Mouse (Mus musculus) spleen, postnatal 14 days (tissue): ENCODE data around the gene Spin2d.
"Not testable (repeated sequence)": the region's sequence is repeated elsewhere in the genome, so short reads cannot be mapped to it uniquely, and the experiment has no call there.

ENCODE experiments used
- DNase-seq, 2 experiments: peaks; one replicate each; pipeline ENCODE4 v3.0.0; 2021 to 2022; ENCODE audit warnings: low spot score in 2 of 2

The Spin2d gene

DNA sequence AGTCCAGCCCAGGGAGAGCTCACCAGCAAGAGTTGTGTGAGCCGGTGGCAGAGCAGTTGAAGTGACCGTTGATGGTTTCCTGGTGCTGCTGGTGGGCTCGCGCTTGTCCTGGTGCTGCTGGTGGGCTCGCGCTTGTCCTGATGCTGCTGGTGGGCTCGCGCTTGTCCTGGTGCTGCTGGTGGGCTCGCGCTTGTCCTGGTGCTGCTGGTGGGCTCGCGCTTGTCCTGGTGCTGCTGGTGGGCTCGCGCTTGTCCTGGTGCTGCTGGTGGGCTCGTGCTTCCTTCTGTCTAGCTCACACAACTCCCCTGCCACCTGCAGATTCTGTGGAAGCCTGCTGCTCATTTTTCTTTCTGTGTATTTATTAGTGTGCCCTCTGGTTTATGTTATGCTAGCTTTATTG, at the start of gene Spin2d:
Spin2d (minus strand) TSS at position 101 of the 400 bp plus-strand sequence.
- not testable (repeated sequence) for DNase-seq

DNA sequence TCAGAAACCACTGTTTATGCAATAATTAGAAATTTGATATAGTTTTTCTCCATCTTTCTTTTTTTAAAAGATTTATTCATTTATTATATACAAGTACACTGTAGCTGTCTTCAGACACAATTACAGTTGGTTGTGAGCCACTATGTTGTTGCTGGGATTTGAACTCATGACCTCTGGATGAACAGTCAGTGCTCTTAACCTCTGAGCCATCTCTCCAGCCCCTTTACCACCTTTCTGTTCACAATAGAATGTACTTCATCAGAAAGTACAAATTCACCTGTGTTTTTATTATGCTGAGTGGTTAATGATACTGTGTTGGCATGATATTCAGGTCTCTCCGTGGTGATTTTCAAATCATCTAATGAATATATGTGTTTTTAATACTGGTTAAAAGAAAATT, 48.6 kb upstream of the Spin2d start:
- no peak for DNase-seq

DNA sequence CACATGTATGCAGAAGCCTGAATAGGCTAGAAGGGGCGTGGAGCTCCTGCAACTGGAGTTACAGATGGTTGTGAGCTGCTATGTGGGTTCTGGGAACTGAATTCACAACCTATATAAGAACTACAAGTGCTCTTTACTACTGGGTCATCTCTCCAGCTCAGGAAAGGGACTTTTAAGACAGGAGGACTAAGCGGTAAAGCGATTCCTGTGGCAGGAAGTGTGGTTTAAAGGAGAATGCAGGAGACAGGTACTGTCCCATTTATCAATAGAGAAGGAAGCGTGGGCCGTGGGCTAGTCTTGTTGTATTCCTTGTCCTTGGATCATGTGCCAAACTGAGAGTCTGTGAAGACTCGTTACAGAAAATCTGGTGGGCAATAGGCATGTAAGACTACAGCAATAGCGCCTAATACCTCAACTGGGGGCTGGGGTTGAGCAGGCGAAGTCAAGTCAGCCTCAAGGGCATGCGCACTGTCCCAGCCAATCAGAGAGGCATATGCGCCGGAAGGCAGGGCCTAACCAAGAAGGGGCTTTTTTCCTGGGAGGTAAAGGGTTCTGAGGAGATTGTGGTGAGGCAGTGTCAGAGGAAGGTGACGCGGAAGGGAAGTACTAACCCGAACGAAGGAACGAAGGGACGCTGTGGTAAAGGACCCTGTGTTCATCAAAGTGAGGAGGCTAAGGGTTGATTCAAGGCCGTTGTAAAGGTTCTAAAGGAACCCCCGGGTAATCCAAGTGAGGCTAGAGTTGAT, 37.2 kb upstream of the Spin2d start, which contains the start of gene Xlr4b:
Xlr4b (plus strand) TSS at position 515 of the 746 bp plus-strand sequence.
- not testable (repeated sequence) for DNase-seq

DNA sequence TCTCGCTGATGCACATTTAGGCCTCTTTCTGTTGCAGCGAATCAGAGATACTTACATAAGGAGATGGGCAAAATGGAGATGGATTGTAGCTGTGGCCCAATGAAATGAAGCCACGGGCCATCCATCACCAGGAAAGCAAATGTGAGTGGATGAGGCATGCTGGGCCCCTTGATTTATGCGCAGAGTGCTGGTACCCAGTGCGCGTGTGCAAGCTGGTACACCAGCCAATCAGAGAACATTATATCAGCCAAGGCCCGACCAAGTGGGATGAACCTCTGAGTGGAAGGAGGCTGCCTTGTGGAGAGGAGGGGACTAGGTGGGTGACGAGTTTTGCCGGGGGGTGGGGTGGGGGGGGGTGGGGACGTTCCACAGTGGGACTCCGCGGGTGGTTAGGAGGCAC, 15.1 kb upstream of the Spin2d start, which contains the start of gene Xlr3b:
Xlr3b (plus strand) TSS at position 274 of the 400 bp plus-strand sequence.
- DNase-seq = not testable (repeated sequence)

DNA sequence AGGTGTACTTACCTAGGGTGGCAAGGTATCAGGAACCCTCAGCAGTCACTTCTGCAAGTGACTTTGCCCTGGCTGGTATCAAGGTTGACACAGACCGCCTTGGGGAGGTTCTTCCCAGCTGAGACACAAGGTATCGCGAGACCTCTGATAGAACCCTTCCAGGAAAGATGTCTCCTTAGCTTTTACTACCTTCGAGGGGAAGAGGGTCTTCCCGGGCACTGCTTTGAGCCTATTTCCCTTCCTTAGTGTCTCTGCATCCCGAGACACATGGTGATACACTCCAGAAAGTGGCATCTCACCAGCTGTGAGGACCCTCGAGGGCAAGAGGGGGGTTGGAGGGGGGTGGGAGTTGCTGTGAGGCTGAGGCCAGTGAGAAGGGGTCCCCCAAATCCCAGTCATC, 27.4 kb downstream of the Spin2d start, which contains the start of gene DXBay18:
DXBay18 (minus strand) TSS at position 101 of the 400 bp plus-strand sequence.
- DNase-seq = not testable (repeated sequence)

DNA sequence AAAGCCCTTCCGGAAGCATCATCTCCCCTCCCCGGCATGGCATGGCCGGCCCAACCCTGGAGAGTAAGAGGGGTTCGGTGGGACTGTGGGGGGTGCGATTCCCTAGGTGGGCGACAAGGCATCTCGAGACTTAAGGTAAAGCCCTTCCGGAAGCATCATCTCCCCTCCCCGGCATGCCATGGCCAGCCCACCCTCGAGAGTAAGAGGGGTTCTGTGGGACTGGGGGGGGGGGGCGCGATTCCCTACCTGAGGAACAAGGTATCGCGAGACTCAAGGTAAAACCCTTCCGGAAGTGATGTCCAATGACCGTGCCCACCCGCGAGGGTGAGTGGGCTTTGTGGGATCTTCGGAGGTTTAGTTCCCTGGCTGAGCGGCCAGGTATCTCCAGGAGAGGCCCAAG, 28.3 kb downstream of the Spin2d start, which contains the start of gene Xlr5b:
Xlr5b (plus strand) TSS at position 301 of the 400 bp plus-strand sequence.
- not testable (repeated sequence) for DNase-seq

DNA sequence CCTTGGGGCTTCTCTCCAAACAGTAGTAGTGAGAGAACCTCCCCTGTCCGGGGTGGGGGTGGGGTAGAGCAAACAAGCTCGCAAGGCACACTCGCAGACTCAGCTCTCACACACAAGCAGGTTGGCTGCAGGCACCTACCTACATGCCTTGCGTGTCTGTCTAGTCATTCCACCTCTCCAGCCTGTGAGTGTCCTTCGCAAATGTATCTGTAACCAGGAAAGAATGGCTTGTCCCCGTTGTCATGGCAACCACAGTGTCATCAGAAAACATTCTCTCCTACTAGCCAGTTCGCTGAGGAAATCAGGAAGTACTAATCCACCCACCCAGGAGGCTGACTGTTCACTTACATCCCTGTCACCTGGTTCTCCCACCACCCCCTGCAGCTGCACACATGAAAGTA, 33.6 kb downstream of the Spin2d start:
- not testable (repeated sequence) for DNase-seq
